Mouse (Mus musculus) G1E (cell line): ENCODE results near the gene Bex2. TPM values are rescaled to one million over a fixed set of nuclear protein-coding genes. Genes with fewer than 3 reads are reported as not detected.
"Not testable (repeated sequence)": the region's sequence is repeated elsewhere in the genome, so short reads cannot be mapped to it uniquely, and the experiment has no call there.

Source experiments
- ATAC-seq: 2 replicates; pipeline ENCODE4 v1.8.0; 2016; ENCODE audit warnings: mild to moderate bottlenecking; ENCODE audit not compliant: insufficient number of reproducible peaks, poor library complexity, low FRiP score, severe bottlenecking; ENCODE audit errors: extremely low read depth
- DNase-seq: peaks from one replicate; pipeline ENCODE4 v3.0.0; 2012; ENCODE audit warnings: low spot score
- H3K27me3 ChIP-seq: 2 replicates; pipeline ENCODE4 v1.6.1; 2012; ENCODE audit warnings: mild to moderate bottlenecking, low read length, inconsistent platforms; ENCODE audit not compliant: insufficient read depth
- H3K36me3 ChIP-seq: replicated peaks from 2 replicates; pipeline ENCODE3; 2012; ENCODE audit warnings: mild to moderate bottlenecking, inconsistent platforms
- H3K4me1 ChIP-seq: 2 replicates; pipeline ENCODE4 v1.6.1; 2012; ENCODE audit warnings: low read depth, low read length, inconsistent platforms, mixed read lengths; ENCODE audit not compliant: insufficient read depth
- H3K4me3 ChIP-seq: 2 replicates; pipeline ENCODE4 v1.5.1; 2012; ENCODE audit warnings: low read depth, mild to moderate bottlenecking, inconsistent platforms, low read length, moderate library complexity, mixed read lengths
- H3K9me3 ChIP-seq: replicated peaks from 2 replicates; pipeline ENCODE4 v1.6.1; 2012; ENCODE audit warnings: inconsistent platforms
- CTCF ChIP-seq: IDR thresholded peaks from 2 replicates; pipeline ENCODE4 v1.5.1; 2012; ENCODE audit warnings: low read depth, low read length, inconsistent platforms, mixed read lengths
- GATA1 ChIP-seq: IDR thresholded peaks from 2 replicates; pipeline ENCODE4 v1.6.1; 2012; ENCODE audit warnings: borderline replicate concordance, low read length, inconsistent platforms, mixed read lengths
- GATA2 ChIP-seq: IDR thresholded peaks from 2 replicates; pipeline ENCODE4 v1.6.1; 2012; ENCODE audit warnings: low read depth, low read length, inconsistent platforms, borderline replicate concordance
- POLR2AphosphoS5 ChIP-seq: IDR thresholded peaks from 2 replicates; pipeline ENCODE4 v1.6.1; 2012; ENCODE audit warnings: low read depth, low read length, inconsistent platforms; ENCODE audit not compliant: insufficient replicate concordance
- TAL1 ChIP-seq: conservative IDR thresholded peaks from 2 replicates; pipeline ENCODE4 v1.6.1; 2012; ENCODE audit warnings: low read depth, low read length, inconsistent platforms, mixed read lengths
- polyA plus RNA-seq: library from polyadenylated mRNA; stranded (reverse); fragments of >175 nt; gene quantifications from 2 replicates; pipeline ENCODE4 v1.2.3, GENCODE M21; 2012
- total RNA-seq, 2 experiments: library from RNA; stranded (forward) in 1 of 2; stranded (reverse) in 1 of 2; fragments of 200-1000 nt in 1 of 2; fragments of >200 nt in 1 of 2; fragmentation: Nextera tagmentation in 1 of 2; gene quantifications; 2 replicates each; pipeline ENCODE4 v1.2.3; 2014 to 2017

The Bex2 gene
- total and polyA plus RNA-seq, 3 experiments: 0.15 TPM; not detected in 2

DNA sequence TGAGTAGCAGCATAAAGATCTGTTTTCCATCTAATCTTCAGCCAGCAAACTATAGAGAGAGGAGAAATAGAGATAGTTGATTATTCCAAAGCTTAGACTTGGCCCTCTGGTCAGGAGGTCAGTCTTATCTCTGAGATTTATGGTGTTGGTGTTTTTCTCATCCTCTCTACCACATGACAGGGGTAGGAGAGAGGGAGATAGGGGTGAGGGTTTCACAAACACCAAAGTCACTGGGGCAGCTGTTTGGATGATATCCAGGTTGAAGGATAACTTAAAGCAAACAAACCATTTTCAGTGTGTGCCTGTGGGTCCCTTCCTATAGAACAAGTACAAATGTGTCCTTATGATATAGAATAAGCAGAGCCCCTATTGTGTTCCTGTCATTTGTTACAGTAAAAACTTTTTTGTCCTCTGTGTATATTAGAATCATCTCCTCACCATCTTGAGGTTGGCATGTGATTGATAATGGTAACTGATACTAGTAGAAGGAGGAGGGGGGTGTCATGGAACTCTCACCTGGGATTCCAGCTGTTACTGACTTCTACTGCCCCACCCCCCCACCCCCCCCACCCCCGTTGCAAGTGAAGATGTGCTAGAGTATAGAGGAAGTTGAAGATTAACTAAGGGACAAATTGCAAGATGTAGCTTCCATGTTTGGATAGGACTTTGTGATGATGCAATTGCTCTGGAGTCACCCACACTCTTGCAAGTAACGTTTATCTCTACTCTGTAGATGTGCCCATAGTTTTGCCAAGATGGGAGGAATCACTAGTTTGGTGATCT is 24.7 kb upstream of the Bex2 start:
- Histone ChIP-seq H3K9me3 (no peaks in the 10 kb centered on the region), H3K4me3 (no peak overlapping the region), H3K27me3 (no peaks in the 10 kb centered on the region), H3K4me1 (no peaks in the 10 kb centered on the region), H3K36me3 (no peaks in the 10 kb centered on the region)
- DNase-seq (no peak), ATAC-seq (no peak)
- TF ChIP-seq POLR2AphosphoS5 (no peak), GATA2 (no peak), TAL1 (no peak), CTCF (no peak)

DNA sequence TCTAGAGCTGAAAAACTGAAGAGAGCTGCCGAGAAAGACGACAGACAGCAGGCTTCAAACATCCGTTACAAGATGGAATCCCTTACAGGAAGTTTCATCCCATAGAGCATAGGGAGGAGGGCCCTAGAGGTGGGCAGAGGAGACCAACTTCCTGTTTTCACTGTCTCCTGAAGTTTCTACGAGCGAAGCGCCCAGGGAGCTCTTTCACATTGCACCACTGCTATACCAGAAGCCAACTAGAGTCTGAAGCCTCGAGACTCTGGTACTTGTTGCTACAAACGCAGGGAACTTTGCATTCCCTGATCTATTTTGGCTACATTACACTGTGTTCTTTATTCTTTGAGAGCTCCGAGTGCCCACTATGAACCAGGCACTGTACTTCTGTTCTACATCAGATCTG is 17.1 kb upstream of the Bex2 start, which contains the start of gene Nxf3:
Nxf3 (minus strand) TSS at position 101 of the 400 bp plus-strand sequence.
- no peak for DNase-seq
- H3K36me3 ChIP-seq: no peaks in the 10 kb centered on the region
- H3K27me3 ChIP-seq: no peaks in the 10 kb centered on the region
- no peak for TF ChIP-seq CTCF
- TF ChIP-seq GATA1: no peak
- TF ChIP-seq POLR2AphosphoS5: no peak
- no peak for TF ChIP-seq GATA2
- no peak for TF ChIP-seq TAL1
- ATAC-seq: no peak
- H3K4me1 ChIP-seq: no peaks in the 10 kb centered on the region
- no peak within 1 kb of the TSS for H3K4me3 ChIP-seq
- no peaks in the 10 kb centered on the region for H3K9me3 ChIP-seq

GRCm38 (mm10) chrX:136067201-136067991 is 640 bp downstream of the Bex2 start:
- H3K4me3 ChIP-seq, DNase-seq, ATAC-seq: not testable (repeated sequence)

GRCm38 (mm10) chrX:136060698-136061097 is 7.3 kb downstream of the Bex2 start:
- TF ChIP-seq GATA1 (no peak), CTCF (no peak), POLR2AphosphoS5 (no peak), TAL1 (no peak), GATA2 (no peak)
- H3K36me3 ChIP-seq: no peaks in the 10 kb centered on the region
- H3K4me3 ChIP-seq: no peak overlapping the region
- no peak for DNase-seq
- no peaks in the 10 kb centered on the region for H3K27me3 ChIP-seq
- H3K9me3 ChIP-seq: no peaks in the 10 kb centered on the region
- no peak for ATAC-seq
- H3K4me1 ChIP-seq: no peaks in the 10 kb centered on the region

More at GRCm38 (mm10) chrX:136067201-136067991, 640 bp downstream of the Bex2 start:
- H3K36me3 ChIP-seq, H3K27me3 ChIP-seq, H3K4me1 ChIP-seq, H3K9me3 ChIP-seq: not testable (repeated sequence)

DNA sequence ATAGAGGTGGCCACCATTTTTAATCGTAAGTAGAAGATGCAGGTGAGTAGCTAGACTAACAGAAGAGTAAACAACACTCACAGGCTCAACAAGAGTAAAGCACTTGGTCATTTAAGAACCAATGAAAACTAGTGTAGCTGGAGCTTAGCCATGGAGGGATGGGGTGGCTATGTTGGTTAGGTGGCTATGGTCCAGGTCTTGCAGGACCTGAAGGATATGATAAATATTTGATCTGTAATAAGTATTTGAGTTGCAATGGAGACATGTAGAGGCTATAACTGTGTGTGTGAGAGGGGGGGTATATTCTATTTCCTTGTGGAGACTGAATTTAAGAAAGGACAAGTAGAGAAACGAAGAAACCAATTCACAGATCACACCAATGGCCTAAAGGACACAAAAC is 16.8 kb downstream of the Bex2 start:
- no peak for TF ChIP-seq GATA2
- TF ChIP-seq GATA1: no peak
- TF ChIP-seq CTCF: no peak
- no peak for TF ChIP-seq POLR2AphosphoS5
- no peak for TF ChIP-seq TAL1
- no peak overlapping the region for H3K4me3 ChIP-seq
- H3K9me3 ChIP-seq: no peaks in the 10 kb centered on the region
- H3K36me3 ChIP-seq: no peaks in the 10 kb centered on the region
- no peaks in the 10 kb centered on the region for H3K4me1 ChIP-seq
- ATAC-seq: no peak
- no peaks in the 10 kb centered on the region for H3K27me3 ChIP-seq
- DNase-seq: no peak

DNA sequence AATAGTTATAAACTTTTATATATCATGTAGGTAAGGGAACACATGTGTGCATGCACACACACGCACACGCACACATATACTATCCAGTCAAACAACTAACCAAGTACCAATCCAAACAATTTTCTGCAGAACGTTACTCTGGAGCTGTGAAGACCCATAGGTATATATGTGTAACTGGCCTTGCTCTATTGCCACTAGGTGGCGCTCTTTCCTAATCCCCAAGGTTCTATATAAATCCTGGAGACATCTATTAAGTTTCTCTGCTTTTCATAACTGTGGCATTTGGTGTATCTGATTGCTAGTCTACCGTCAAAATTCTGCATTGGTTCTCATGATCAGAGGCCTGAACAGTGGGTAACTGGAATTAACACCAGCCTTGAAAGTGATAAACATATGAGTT is 20.5 kb downstream of the Bex2 start:
- ATAC-seq (no peak), DNase-seq (no peak)
- TF ChIP-seq GATA1: no peak
- peak; percentile 32; the same call in 1 of the 2 replicates for TF ChIP-seq CTCF
- H3K4me1 ChIP-seq: no peaks in the 10 kb centered on the region
- no peaks in the 10 kb centered on the region for H3K9me3 ChIP-seq
- H3K4me3 ChIP-seq: no peak overlapping the region
- H3K27me3 ChIP-seq: no peaks in the 10 kb centered on the region
- H3K36me3 ChIP-seq: no peaks in the 10 kb centered on the region
